Mouse (Mus musculus) embryo, embryonic 9.5 days (tissue): Measurements from ENCODE around the gene Bicra.

Experiments used
- DNase-seq: peaks from one replicate; pipeline ENCODE4 v3.0.0-alpha.2; 2017; ENCODE audit errors: extremely low spot score

Gene Bicra

GRCm38 (mm10) chr7:15972247-15972646 is 75.5 kb downstream of the Bicra start:
- no peak for DNase-seq

DNA sequence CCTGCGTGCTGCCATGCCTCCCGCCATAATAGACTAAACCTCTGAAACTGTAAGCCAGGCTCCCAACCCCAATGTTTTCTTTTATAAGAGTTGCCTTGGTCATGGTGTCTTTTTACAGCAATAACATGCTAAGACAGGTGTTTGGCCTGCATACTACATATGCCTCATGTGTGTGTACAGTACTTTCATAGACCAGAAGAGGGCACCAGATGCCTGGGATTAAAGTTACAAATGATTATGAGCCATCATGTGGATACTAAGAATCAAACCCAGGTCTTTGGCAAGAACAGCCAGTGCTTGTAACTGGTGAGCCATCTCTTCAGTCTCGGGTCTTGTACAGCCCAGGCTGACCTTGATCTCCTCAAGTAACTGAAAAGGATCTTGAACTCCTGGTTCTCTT is 78.0 kb downstream of the Bicra start:
- no peak for DNase-seq

- DNase-seq: no peak
Measured at GRCm38 (mm10) chr7:15968322-15968721, 79.4 kb downstream of the Bicra start.

DNA sequence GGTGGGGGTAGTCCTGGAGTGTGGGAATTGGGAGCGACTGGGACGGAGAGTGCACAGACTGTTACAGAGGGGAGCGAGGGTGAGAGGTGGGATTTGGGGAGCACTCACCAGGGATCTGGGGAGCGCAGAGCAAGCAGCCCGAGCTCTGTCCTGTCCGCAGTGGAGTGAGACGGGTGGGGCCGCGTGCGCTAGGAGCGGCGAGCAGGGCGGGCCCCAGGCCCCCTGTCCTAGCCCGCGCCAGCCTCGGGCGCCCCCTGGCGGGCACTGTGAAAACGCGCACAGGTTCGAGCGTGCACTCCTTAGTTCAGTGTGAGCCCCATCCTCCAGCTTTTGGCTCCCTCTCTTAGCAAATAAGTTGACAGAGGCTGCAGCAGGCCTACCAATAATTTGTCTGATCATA is 80.4 kb downstream of the Bicra start, which contains the start of gene Ehd2:
Gene Ehd2, minus strand, starts transcription at position 256 of the 400 bp plus-strand sequence.
- DNase-seq: peak; percentile 71

DNA sequence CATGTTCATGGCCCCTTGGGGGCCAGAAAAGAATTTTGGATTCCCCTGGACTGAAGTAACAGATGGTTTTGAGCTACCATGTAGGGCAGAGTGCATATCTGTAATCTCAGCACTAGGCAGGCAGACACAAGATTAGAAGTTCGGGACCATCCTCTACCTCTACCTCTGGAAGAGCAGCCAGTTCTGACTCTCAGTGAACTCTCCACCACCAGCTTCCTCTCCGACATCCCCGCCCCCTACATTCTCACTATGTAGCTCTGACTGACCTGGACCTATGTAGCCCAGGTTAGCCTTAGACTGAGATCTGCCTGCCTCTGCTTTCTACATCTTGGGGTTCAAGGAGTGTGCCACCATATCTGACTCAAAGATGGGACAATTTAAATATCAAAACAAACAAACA is 81.2 kb downstream of the Bicra start:
- no peak for DNase-seq

- no peak for DNase-seq
Measured at GRCm38 (mm10) chr7:15963798-15964652, 83.7 kb downstream of the Bicra start.

- peak; percentile 23 for DNase-seq
Measured at GRCm38 (mm10) chr7:15962311-15963288, 85.1 kb downstream of the Bicra start.

GRCm38 (mm10) chr7:15961798-15962197 is 85.9 kb downstream of the Bicra start:
- DNase-seq: no peak

DNA sequence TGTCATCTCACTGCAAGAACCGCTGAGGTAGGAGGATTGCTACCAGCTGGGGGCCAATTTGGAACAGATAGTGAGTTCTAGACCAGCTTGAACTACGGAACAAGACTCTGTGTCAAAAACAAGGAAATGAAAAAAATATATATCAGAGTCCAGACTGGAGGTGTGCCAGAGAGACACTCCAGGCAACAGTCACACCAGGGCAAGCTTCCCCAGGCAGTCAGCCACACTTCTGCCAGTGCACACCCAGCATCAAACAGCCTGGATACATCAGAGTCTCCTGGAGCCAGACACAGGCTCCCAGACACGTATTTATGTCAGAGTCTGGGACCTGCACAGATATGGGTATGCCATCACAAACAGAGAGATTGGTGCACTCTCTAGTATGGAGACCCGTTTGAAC is 86.5 kb downstream of the Bicra start:
- no peak for DNase-seq

- no peak for DNase-seq
Measured at GRCm38 (mm10) chr7:15960691-15961090, 87.0 kb downstream of the Bicra start.

DNA sequence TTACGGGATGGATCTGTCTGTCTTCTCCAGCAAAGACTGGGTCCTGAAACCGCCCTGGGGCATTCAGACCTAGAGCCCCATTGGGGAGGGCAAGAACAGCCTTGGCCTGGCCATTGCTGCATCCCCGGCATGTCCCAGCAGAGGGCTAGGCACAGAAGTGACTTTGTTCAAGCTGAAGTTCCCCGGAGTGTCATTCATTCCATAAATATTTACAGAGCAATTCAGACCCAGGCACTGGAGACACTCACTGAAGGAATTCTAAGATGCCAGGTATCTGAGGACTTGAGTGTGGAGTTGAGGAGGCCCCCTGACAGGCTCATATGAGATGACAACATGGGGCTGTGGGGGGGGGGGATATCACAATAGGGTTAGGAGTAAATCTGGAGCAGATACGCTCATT is 91.6 kb downstream of the Bicra start:
- DNase-seq: no peak

GRCm38 (mm10) chr7:15955509-15955908 is 92.2 kb downstream of the Bicra start:
- DNase-seq: no peak

DNA sequence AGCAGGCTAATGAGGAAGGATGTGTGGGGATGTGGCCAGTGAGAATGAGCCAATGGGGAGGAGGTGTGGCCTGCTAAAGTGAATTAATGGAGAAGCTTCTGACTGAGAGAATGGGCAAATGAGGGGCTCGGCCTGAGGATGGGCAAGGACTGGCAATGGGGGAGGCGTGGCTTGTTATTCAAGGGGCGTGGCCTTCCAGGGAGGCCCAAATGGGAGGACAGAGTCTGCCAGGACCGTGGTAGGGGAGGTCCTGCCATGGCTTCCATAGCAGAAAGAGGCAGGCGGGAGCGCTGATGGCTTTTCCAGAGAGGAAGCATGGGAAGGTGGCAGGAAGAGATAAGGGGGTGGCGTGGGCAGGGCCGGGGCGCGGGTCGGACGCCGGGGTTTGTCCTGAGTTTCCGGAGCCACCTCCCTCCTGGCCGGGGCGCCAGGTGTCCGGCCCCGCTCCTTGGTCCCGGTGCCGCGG is 92.7 kb downstream of the Bicra start:
- peak; percentile 75 for DNase-seq

DNA sequence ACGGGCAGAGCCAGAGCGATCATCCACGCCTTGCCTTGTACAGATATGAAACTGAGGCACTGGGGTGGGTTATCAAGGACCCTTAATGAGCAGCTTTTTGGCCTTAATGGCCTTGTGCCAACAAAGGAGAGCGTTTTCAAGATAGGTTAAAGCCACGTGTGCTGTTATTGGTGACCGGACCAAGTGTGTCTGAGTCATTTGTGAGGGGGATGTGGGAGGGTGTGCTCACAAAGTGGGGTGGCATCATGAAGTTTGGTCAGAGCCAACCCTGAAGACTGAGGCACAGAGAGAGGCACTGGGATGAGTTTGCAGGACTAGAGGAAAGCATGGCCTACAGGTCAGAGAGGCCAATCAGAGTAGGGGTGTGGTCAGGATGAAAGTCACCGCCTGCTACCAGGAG is 93.3 kb downstream of the Bicra start:
- no peak for DNase-seq

DNA sequence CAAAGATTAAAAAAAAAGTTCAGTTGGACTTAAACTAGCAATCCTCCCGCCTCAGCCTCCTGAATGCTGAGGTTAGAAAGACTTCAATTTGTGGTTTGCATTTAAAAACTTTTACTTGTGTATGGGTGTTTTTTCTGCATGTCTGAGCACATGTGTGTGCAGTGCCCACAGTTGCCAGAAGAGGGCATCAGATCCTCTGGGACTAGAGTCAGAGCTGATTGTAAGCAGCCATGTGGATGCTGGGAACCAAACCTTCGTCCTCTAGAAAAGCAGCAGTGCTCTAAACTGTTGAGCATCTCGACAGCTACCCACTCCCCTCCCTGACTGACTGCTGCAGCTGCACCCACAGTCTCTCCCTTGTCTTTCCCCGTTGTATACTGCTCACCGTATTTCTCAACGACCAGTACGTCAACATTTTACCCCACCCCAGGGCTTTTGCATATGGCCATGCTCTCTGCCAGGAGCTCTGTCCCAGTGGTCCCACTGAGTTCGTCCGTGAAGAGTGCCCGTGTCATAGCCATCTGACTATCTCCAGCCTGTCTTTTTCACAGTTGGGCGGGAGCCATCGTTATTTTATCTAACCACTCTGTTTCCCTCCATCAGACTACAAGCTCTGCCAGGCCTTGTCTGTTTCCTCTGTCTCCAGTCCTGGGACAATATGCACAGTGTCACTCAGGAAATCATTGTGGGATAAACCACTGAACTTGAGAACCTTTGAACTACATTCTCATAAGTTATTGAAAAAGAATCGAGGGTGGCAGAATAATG is 94.2 kb downstream of the Bicra start:
- no peak for DNase-seq

DNA sequence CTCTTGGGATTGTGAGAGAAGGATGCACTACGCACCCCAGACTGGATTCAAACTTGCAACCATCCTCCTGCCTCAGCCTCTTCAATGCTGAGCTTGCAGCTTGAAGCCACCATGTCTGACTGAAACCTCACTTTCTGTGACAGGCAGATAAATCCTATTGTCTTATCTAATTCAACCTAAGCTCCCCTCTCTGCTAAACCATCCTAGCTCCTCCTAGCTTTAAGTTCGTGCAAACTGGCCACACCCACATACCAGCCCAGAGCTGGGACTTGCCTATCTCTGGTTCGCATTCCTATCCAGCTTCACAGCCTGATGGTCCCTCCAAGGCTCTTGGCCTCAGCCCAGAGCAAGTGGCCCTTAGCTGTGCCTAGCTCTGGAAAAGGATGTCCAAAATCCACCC is 95.3 kb downstream of the Bicra start:
- no peak for DNase-seq

DNA sequence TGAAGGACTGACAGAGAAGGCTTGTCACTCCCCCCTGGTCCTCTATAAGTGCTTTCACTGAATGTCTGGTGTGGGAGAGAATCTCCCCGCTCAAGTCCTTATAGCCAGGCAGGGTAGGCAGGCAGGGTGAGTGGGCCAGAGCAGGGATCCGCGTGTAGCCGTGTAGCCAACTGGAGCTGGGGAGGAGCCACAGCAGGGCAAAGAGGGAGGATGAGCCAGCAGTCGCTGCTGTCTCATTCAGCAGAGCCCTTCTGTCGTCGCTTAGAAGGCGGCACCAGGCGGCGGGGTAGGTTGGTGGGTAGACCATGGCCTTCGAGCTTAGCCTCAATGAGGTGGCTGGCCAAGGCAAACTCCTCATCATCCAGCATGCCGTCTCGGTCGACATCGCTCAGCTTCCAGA is 97.7 kb downstream of the Bicra start:
- DNase-seq: no peak

DNA sequence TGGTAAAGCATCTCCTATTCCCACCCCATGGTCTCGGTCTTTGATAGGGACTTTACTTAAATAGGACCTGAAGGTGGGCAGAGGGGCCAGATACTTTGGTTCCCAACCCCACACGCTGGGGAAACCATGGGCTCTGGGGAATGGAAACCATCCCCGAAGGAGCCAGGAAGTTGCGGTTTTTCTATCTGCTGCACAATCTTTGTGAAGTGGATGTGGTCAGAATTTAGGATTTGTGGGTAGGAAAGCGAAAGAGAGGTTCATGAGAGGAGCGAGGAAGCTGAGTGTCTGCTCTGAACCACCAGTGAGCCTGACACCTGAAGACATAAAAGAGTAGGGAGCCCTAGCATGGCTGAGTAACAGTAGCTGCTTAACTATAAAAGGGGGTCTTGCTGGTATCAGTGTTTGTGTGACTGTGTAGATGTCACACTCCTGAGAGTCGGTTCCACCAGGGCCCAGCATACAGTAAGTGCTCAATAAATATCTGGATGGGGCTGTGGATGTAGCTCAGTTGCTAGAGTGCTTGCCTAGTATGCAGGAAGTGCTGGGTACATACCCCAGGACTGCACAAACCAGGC is 98.4 kb downstream of the Bicra start:
- DNase-seq: no peak

GRCm38 (mm10) chr7:15948381-15948941 is 99.3 kb downstream of the Bicra start:
- peak; percentile 82 for DNase-seq

- no peak for DNase-seq
Measured at GRCm38 (mm10) chr7:15947653-15948260, 100.0 kb downstream of the Bicra start.
